Mouse (Mus musculus) liver, adult 2 months (tissue): ENCODE measurements at regions not wholly inside any gene's neighbourhood (a gene's known extent, or its start where the extent isn't known, plus 50 kb on each side); places are given as distances from the start of the nearest gene placed in this dataset.

ENCODE experiments used
- DNase-seq: peaks from one replicate; pipeline ENCODE4 v3.0.0-alpha.2; 2011; ENCODE audit warnings: low read depth, low spot score; ENCODE audit errors: extremely low read depth
- H3K27ac ChIP-seq: fragments of 200-500 bp; replicated peaks from 2 replicates; pipeline ENCODE4 v1.5.1; 2012; ENCODE audit warnings: low read depth, mild to moderate bottlenecking, control low read depth, inconsistent platforms, low read length; ENCODE audit not compliant: insufficient read depth
- H3K27me3 ChIP-seq: fragments of 200-500 bp; 2 replicates; pipeline ENCODE4 v1.6.1; 2012; ENCODE audit warnings: mild to moderate bottlenecking, moderate library complexity, low read length, inconsistent platforms; ENCODE audit not compliant: control insufficient read depth, insufficient read depth
- H3K36me3 ChIP-seq: fragments of 200-500 bp; 2 replicates; pipeline ENCODE4 v1.6.1; 2012; ENCODE audit warnings: low read length, inconsistent platforms; ENCODE audit not compliant: control insufficient read depth, insufficient read depth
- H3K4me1 ChIP-seq: fragments of 200-500 bp; 2 replicates; pipeline ENCODE4 v1.6.1; 2011; ENCODE audit warnings: low read length; ENCODE audit not compliant: control insufficient read depth, insufficient read depth
- H3K4me3 ChIP-seq: fragments of 200-500 bp; 2 replicates; pipeline ENCODE4 v1.5.1; 2011; ENCODE audit warnings: low read depth, mild to moderate bottlenecking, control low read depth, low read length, moderate library complexity; ENCODE audit not compliant: insufficient read depth
- H3K79me2 ChIP-seq: fragments of 200-500 bp; 2 replicates; pipeline ENCODE4 v1.6.1; 2012; ENCODE audit warnings: inconsistent platforms, mild to moderate bottlenecking, low read length, moderate library complexity; ENCODE audit not compliant: control insufficient read depth, insufficient read depth
- H3K9ac ChIP-seq: fragments of 200-500 bp; 2 replicates; pipeline ENCODE4 v1.6.1; 2012; ENCODE audit warnings: low read depth, mild to moderate bottlenecking, control low read depth, inconsistent platforms, low read length
- CTCF ChIP-seq: fragments of 200-500 bp; IDR thresholded peaks from 2 replicates; pipeline ENCODE4 v1.5.1; 2011; ENCODE audit warnings: low read depth, low read length, control low read depth
- POLR2A ChIP-seq: fragments of 200-500 bp; IDR thresholded peaks from 2 replicates; pipeline ENCODE4 v1.6.1; 2011; ENCODE audit warnings: low read length, control low read depth; ENCODE audit not compliant: insufficient read depth; ENCODE audit errors: extremely low read depth
- WGBS: fragments of 180-500 bp; shearing (Covaris S2); methylation state at CpG from one replicate; pipeline ENCODE4 v1.1.7; 2018; 5-methylcytosine and 5-hydroxymethylcytosine counted together

- TF ChIP-seq CTCF = no peak
- no peaks in the 10 kb centered on the region for H3K4me1 ChIP-seq
- no peaks in the 10 kb centered on the region for H3K79me2 ChIP-seq
- H3K27ac ChIP-seq = no peak overlapping the region
- no peak overlapping the region for H3K4me3 ChIP-seq
- H3K36me3 ChIP-seq = no peaks in the 10 kb centered on the region
- H3K9ac ChIP-seq = no peak overlapping the region
- no peak for DNase-seq
- 83% methylated on average over 2 of the region's 2 CpGs for WGBS
- H3K27me3 ChIP-seq = no peaks in the 10 kb centered on the region; the same call in 1 of the 2 replicates
These were observed 259.8 kb downstream of the Myh15 start for GRCm38 (mm10) chr16:49317061-49317460.

GRCm38 (mm10) chr16:49319047-49319678 is 261.9 kb downstream of the Myh15 start:
- no peak overlapping the region for H3K4me3 ChIP-seq
- no peaks in the 10 kb centered on the region for H3K4me1 ChIP-seq
- H3K9ac ChIP-seq = no peak overlapping the region

GRCm38 (mm10) chr16:49319774-49320173 is 262.5 kb downstream of the Myh15 start:
- TF ChIP-seq POLR2A = no peak
- no peak for TF ChIP-seq CTCF
- H3K27ac ChIP-seq = no peak overlapping the region

More at GRCm38 (mm10) chr16:49319047-49319678, 261.9 kb downstream of the Myh15 start:
- WGBS = 79% methylated on average over 4 of the region's 4 CpGs
- H3K79me2 ChIP-seq = no peaks in the 10 kb centered on the region
- H3K27ac ChIP-seq = no peak overlapping the region
- H3K27me3 ChIP-seq = no peaks in the 10 kb centered on the region; the same call in 1 of the 2 replicates
- H3K36me3 ChIP-seq = no peaks in the 10 kb centered on the region
- TF ChIP-seq CTCF (no peak), POLR2A (no peak)
- DNase-seq = no peak

GRCm38 (mm10) chr16:49321951-49322350 is 264.7 kb downstream of the Myh15 start:
- TF ChIP-seq CTCF (no peak), POLR2A (no peak)

More at GRCm38 (mm10) chr16:49319774-49320173, 262.5 kb downstream of the Myh15 start:
- no peak overlapping the region for H3K4me3 ChIP-seq
- H3K27me3 ChIP-seq = no peaks in the 10 kb centered on the region
- no peak overlapping the region for H3K9ac ChIP-seq
- 76% methylated on average over 5 of the region's 5 CpGs for WGBS
- H3K79me2 ChIP-seq = no peaks in the 10 kb centered on the region
- H3K36me3 ChIP-seq = no peaks in the 10 kb centered on the region
- no peaks in the 10 kb centered on the region for H3K4me1 ChIP-seq
- DNase-seq = no peak

GRCm38 (mm10) chr16:49330725-49331386 is 273.6 kb downstream of the Myh15 start:
- no peak overlapping the region for H3K9ac ChIP-seq
- no peak for DNase-seq
- H3K4me3 ChIP-seq = no peak overlapping the region
- no peaks in the 10 kb centered on the region for H3K27me3 ChIP-seq
- no peaks in the 10 kb centered on the region for H3K4me1 ChIP-seq
- TF ChIP-seq CTCF (no peak), POLR2A (no peak)
- no peaks in the 10 kb centered on the region for H3K36me3 ChIP-seq
- H3K79me2 ChIP-seq = no peaks in the 10 kb centered on the region
- no peak overlapping the region for H3K27ac ChIP-seq
- 83% methylated on average over 5 of the region's 5 CpGs for WGBS

More at GRCm38 (mm10) chr16:49321951-49322350, 264.7 kb downstream of the Myh15 start:
- Histone ChIP-seq H3K79me2 (no peaks in the 10 kb centered on the region), H3K27ac (no peak overlapping the region), H3K4me1 (no peaks in the 10 kb centered on the region), H3K27me3 (no peaks in the 10 kb centered on the region), H3K9ac (no peak overlapping the region), H3K36me3 (no peaks in the 10 kb centered on the region), H3K4me3 (no peak overlapping the region)
- 82% methylated on average over 1 of the region's 1 CpGs for WGBS
- no peak for DNase-seq

- Histone ChIP-seq H3K36me3 (no peaks in the 10 kb centered on the region), H3K4me1 (no peaks in the 10 kb centered on the region), H3K9ac (no peak overlapping the region), H3K79me2 (no peaks in the 10 kb centered on the region), H3K4me3 (no peak overlapping the region), H3K27ac (no peak overlapping the region), H3K27me3 (no peaks in the 10 kb centered on the region)
- no peak for DNase-seq
- TF ChIP-seq POLR2A (no peak), CTCF (no peak)
- 80% methylated on average over 5 of the region's 5 CpGs for WGBS
These were observed 274.9 kb downstream of the Myh15 start for GRCm38 (mm10) chr16:49332107-49332722.
